Mouse (Mus musculus): ENCODE data around the gene Mlxip. TPM values are rescaled to one million over a fixed set of nuclear protein-coding genes. Genes with fewer than 3 reads are reported as not detected.

The Mlxip gene
- polyA plus RNA-seq, 1 experiment from 2014 or later = 12.8 TPM

GRCm38 (mm10) chr5:123364302-123364971 lies 30.2 kb upstream of the Mlxip start:
- Histone ChIP-seq H3K4me1 (replicated peaks) (no peaks in the 10 kb centered on the region), H3K9me3 (no peaks in the 10 kb centered on the region), H3K36me3 (peaks cover 88% of the 10 kb centered on the region), H3K9ac (replicated peaks) (no peak overlapping the region), H3K27ac (no peak overlapping the region), H3K4me2 (no peak overlapping the region), H3K27me3 (no peaks in the 10 kb centered on the region), H3K4me3 (replicated peaks) (no peak overlapping the region)
- 82% methylated on average over 11 of the region's 11 CpGs for WGBS
- ATAC-seq (ENCODE audit: insufficient number of reproducible peaks, insufficient read depth, low FRiP score, low TSS enrichment, low read depth) = 0 out of 2 replicates have a peak, but pooled peaks have one; percentile 58

DNA sequence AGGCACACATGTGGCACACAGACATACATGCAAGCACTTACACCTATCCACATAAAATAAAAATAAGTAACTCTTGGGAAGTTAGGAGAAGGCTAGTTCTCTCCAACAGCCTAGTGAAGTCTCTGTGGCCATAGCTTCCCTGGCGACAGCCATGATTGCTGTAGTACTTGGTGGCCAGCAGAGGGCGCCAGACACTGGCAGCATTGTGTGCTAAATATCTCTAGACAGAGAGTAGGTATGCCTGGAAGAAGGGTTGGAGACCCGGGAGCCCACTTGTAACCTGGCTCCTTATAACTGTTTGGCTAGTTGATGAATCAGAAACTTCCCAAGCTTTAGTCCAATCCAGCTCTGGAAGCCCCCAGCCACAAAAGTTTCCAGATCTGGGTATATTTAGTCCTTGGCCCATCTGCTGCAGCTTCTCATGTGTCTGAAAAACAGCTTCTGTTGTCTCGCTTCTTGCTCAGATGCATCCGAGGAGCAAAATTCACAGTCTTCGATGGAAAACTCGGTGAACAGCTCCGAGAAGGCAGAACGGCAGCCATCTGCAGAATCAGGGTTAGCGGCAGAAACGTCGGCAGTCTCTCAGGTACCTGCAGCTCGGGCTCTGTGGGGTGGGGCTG lies 25.6 kb upstream of the Mlxip start:
- no peak overlapping the region for H3K4me3 ChIP-seq (replicated peaks)
- WGBS = 81% methylated on average over 13 of the region's 13 CpGs
- no peak overlapping the region for H3K9ac ChIP-seq (replicated peaks)
- ATAC-seq (ENCODE audit: insufficient number of reproducible peaks, insufficient read depth, low FRiP score, low TSS enrichment, low read depth) = no peak
- no peak overlapping the region for H3K27ac ChIP-seq
- H3K36me3 ChIP-seq = peaks cover 86% of the 10 kb centered on the region
- H3K9me3 ChIP-seq = no peaks in the 10 kb centered on the region
- H3K4me2 ChIP-seq = no peak overlapping the region
- H3K27me3 ChIP-seq = no peaks in the 10 kb centered on the region
- H3K4me1 ChIP-seq (replicated peaks) = no peaks in the 10 kb centered on the region

- Histone ChIP-seq H3K27me3 (no peaks in the 10 kb centered on the region), H3K36me3 (peaks cover 85% of the 10 kb centered on the region)
- no peak for ATAC-seq (ENCODE audit: insufficient number of reproducible peaks, insufficient read depth, low FRiP score, low TSS enrichment, low read depth)
Measured at GRCm38 (mm10) chr5:123370049-123370448, 24.5 kb upstream of the Mlxip start.

DNA sequence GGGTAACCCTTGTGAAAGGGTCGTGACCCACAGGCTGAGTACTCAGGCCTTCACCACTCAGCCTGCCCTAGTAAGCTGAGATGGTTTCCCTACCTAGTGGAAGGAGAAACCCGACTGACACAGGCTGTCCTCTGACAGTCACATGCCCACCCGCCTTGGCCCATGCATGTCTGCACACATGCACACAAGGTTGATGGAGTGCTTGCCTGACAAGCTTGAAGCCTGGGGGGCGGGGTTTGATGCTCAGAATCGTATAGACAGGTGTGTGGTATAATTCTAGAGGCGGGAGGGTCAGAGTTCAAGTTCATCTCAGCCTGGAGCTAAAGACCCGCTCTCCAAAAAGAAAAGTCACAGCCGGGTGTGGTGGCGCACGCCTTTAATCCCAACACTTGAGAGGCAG lies 19.3 kb upstream of the Mlxip start:
- Histone ChIP-seq H3K4me1 (replicated peaks) (peaks cover 9% of the 10 kb centered on the region; the same call in 1 of the 2 replicates), H3K9ac (replicated peaks) (no peak overlapping the region), H3K9me3 (no peaks in the 10 kb centered on the region), H3K27me3 (no peaks in the 10 kb centered on the region), H3K27ac (no peak overlapping the region), H3K4me2 (no peak overlapping the region), H3K4me3 (replicated peaks) (no peak overlapping the region), H3K36me3 (peaks cover 51% of the 10 kb centered on the region)
- WGBS = 90% methylated on average over 10 of the region's 10 CpGs
- ATAC-seq (ENCODE audit: insufficient number of reproducible peaks, insufficient read depth, low FRiP score, low TSS enrichment, low read depth) = no peak

More at GRCm38 (mm10) chr5:123370049-123370448, 24.5 kb upstream of the Mlxip start:
- no peak overlapping the region for H3K4me2 ChIP-seq
- H3K9me3 ChIP-seq = no peaks in the 10 kb centered on the region
- H3K9ac ChIP-seq (replicated peaks) = no peak overlapping the region
- no peak overlapping the region for H3K27ac ChIP-seq
- no peaks in the 10 kb centered on the region for H3K4me1 ChIP-seq (replicated peaks)
- WGBS = 87% methylated on average over 5 of the region's 5 CpGs
- H3K4me3 ChIP-seq (replicated peaks) = no peak overlapping the region

DNA sequence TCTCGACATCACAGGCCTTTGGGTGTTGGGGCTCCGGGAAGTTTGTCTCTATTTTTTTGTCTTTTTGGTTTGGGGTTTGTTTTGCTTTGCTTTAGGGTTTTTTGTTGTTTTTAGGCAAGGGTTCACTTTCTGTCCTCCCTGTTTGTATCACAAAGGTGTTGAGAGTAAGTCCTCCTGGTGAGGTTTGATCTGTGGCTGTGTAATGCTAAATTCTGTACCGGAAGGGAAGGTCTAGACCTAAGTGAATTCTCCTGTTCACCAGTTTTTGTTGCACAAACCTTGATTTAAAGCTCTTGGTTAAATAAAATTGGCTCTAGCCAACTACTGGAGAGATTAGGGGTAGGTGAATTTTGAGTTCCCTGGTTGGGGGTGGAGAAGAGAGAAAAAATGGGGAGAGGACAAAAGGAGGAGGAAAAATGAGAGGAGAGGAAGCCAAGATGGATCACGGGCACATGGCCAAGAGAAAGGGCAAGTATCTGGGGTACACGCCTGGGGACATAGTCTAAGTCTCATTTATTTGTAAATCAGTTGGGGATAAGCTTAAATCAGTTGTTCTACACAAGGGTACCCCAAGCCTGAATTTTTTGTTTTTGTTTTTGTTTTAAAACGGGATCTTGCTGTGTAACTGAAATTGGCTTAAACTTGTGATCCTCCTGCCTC lies 18.7 kb upstream of the Mlxip start:
- Histone ChIP-seq H3K4me2 (no peak overlapping the region), H3K4me3 (replicated peaks) (no peak overlapping the region), H3K27ac (no peak overlapping the region), H3K36me3 (peaks cover 45% of the 10 kb centered on the region), H3K9me3 (no peaks in the 10 kb centered on the region), H3K9ac (replicated peaks) (no peak overlapping the region), H3K4me1 (replicated peaks) (peaks cover 9% of the 10 kb centered on the region; the same call in 1 of the 2 replicates), H3K27me3 (peaks cover under 1% of the 10 kb centered on the region)
- ATAC-seq (ENCODE audit: insufficient number of reproducible peaks, insufficient read depth, low FRiP score, low TSS enrichment, low read depth) = no peak
- 94% methylated on average over 6 of the region's 6 CpGs for WGBS

GRCm38 (mm10) chr5:123376569-123376968 lies 18.0 kb upstream of the Mlxip start:
- H3K9ac ChIP-seq (replicated peaks) = no peak overlapping the region
- no peak overlapping the region for H3K4me2 ChIP-seq
- no peaks in the 10 kb centered on the region for H3K9me3 ChIP-seq
- H3K4me1 ChIP-seq (replicated peaks) = peaks cover 9% of the 10 kb centered on the region; the same call in 1 of the 2 replicates
- peaks cover 6% of the 10 kb centered on the region for H3K27me3 ChIP-seq
- ATAC-seq (ENCODE audit: insufficient number of reproducible peaks, insufficient read depth, low FRiP score, low TSS enrichment, low read depth) = no peak
- peaks cover 38% of the 10 kb centered on the region for H3K36me3 ChIP-seq
- no peak overlapping the region for H3K4me3 ChIP-seq (replicated peaks)
- H3K27ac ChIP-seq = no peak overlapping the region
- 46% methylated on average over 10 of the region's 10 CpGs for WGBS

DNA sequence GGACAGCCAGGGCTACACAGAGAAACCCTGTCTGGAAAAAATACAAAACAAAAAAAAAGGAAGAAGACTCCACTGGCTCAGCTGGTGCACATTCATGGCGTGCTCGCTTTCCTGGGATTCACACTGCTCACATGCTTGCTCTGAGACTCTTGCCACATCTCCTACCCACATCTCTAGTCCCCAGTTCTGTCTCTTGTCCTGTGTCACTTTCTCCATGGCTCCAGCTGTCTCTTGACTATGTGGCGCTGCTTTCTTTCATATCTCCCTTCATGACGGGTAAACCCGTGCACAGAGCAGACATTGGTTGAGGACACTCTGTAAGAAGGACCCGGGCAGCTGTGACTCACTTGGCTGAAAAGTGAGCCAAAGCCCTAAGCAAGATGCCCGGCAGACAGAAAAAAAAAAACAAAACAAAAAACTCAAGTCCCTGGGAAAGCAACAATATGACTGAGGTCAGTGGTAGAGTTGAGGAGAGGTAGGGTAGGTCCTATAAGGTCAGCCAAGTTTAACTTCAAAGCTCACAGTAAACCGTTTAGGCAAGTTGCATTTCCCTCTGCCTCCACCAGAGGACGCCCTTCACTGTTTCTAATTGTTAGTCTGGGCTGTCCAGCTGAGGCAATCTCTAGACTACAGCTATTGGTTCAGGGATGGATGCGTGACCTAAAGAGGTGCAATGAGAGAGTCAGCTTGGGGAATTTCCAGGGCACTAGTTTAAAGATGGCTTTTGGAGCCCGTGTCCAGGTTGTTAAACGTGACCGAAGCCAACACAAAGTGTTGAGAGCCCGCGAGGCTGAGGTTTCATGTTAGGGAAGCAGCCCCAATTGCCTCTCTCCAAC lies 17.3 kb upstream of the Mlxip start:
- 68% methylated on average over 15 of the region's 15 CpGs for WGBS
- no peak for ATAC-seq (ENCODE audit: insufficient number of reproducible peaks, insufficient read depth, low FRiP score, low TSS enrichment, low read depth)
- Histone ChIP-seq H3K4me3 (replicated peaks) (no peak overlapping the region), H3K36me3 (peaks cover 31% of the 10 kb centered on the region), H3K4me1 (replicated peaks) (peaks cover 15% of the 10 kb centered on the region), H3K27ac (no peak overlapping the region), H3K9ac (replicated peaks) (no peak overlapping the region), H3K9me3 (no peaks in the 10 kb centered on the region), H3K27me3 (peaks cover 14% of the 10 kb centered on the region), H3K4me2 (no peak overlapping the region)

- no peak overlapping the region for H3K4me3 ChIP-seq (replicated peaks)
- ATAC-seq (ENCODE audit: insufficient number of reproducible peaks, insufficient read depth, low FRiP score, low TSS enrichment, low read depth) = no peak
- peaks cover 15% of the 10 kb centered on the region for H3K4me1 ChIP-seq (replicated peaks)
- H3K36me3 ChIP-seq = peaks cover 17% of the 10 kb centered on the region
- H3K9me3 ChIP-seq = 0 out of 2 replicates have a peak, but pooled peaks cover 4% of the 10 kb centered on the region
- H3K9ac ChIP-seq (replicated peaks) = no peak overlapping the region
- no peak overlapping the region for H3K4me2 ChIP-seq
- no peak overlapping the region for H3K27ac ChIP-seq
- peaks cover 18% of the 10 kb centered on the region for H3K27me3 ChIP-seq
- WGBS = 60% methylated on average over 9 of the region's 9 CpGs
Measured at GRCm38 (mm10) chr5:123378712-123379111, 15.9 kb upstream of the Mlxip start.

DNA sequence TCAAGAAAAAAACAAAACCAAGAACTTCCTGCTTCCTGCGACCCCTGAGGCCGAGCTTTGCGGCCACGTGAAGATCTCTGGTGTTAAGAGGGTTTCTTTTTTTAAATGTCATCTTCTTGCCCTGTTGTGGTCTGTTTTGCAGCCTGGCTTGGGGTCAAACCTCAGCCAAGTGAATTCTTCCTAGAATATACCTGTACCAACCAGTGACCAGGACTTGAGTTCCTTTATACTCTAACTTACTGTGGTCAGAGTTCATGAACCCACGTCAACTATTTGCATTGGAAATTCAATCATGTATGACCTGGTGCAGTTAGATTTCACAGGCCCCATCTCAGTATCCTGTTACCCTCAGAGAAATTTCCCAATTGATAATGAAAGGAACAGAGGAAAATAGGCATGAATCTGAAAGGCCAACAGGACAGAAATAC lies 15.1 kb upstream of the Mlxip start:
- no peak overlapping the region for H3K27ac ChIP-seq
- 71% methylated on average over 5 of the region's 5 CpGs for WGBS
- H3K36me3 ChIP-seq = peaks cover 11% of the 10 kb centered on the region
- 0 out of 2 replicates have a peak, but pooled peaks cover 4% of the 10 kb centered on the region for H3K9me3 ChIP-seq
- no peak for ATAC-seq (ENCODE audit: insufficient number of reproducible peaks, insufficient read depth, low FRiP score, low TSS enrichment, low read depth)
- H3K27me3 ChIP-seq = peaks cover 18% of the 10 kb centered on the region
- no peak overlapping the region for H3K9ac ChIP-seq (replicated peaks)
- H3K4me2 ChIP-seq = no peak overlapping the region
- H3K4me3 ChIP-seq (replicated peaks) = no peak overlapping the region
- H3K4me1 ChIP-seq (replicated peaks) = peaks cover 15% of the 10 kb centered on the region

GRCm38 (mm10) chr5:123381968-123382367 lies 12.6 kb upstream of the Mlxip start:
- H3K36me3 ChIP-seq = no peaks in the 10 kb centered on the region
- H3K27ac ChIP-seq = no peak overlapping the region
- 0 out of 2 replicates have a peak, but pooled peaks cover 9% of the 10 kb centered on the region for H3K9me3 ChIP-seq
- peaks cover 15% of the 10 kb centered on the region for H3K4me1 ChIP-seq (replicated peaks)
- H3K9ac ChIP-seq (replicated peaks) = no peak overlapping the region
- H3K4me2 ChIP-seq = peak overlapping the region; percentile 23; the same call in 1 of the 2 replicates
- 23% methylated on average over 20 of the region's 20 CpGs for WGBS
- H3K27me3 ChIP-seq = peaks cover 18% of the 10 kb centered on the region
- H3K4me3 ChIP-seq (replicated peaks) = no peak overlapping the region; the same call in 1 of the 2 replicates
- ATAC-seq (ENCODE audit: insufficient number of reproducible peaks, insufficient read depth, low FRiP score, low TSS enrichment, low read depth) = no peak

All from limb, embryonic 12.5 days (tissue).